Comparison of ENCODE assay signal across 7 mouse cellular contexts in genomic region chr2:122027091-122027490, GRCm38 (mm10). TPM values are rescaled to one million over a fixed set of nuclear protein-coding genes. Genes with fewer than 3 reads are reported as not detected.
A peak's percentile ranks its signal among the peaks of the same experiment; 100 is the strongest.
DNase-seq lines count a peak whose midpoint lies in the region; ATAC-seq and TF ChIP-seq lines count a peak whose summit lies in the region.
"Not testable (repeated sequence)": the region's sequence is repeated elsewhere in the genome, so short reads cannot be mapped to it uniquely, and the experiment has no call there.

No protein-coding gene starts in this region.

- H3K79me2 ChIP-seq in myocyte (ENCODE audit: control insufficient read depth, insufficient read depth): peaks cover 24% of the 10 kb centered on the region

- not testable (repeated sequence) for TF ChIP-seq EP300 in liver, postnatal 0 days (IDR thresholded peaks at IDR 0.05; ENCODE audit: low read depth)

- not testable (repeated sequence) for H3K27me3 ChIP-seq in embryonic facial prominence, embryonic 13.5 days; intestine, postnatal 0 days (replicated peaks; ENCODE audit: control insufficient read depth, insufficient read depth, low read length); limb, embryonic 13.5 days; liver, postnatal 0 days (ENCODE audit: insufficient read depth, low read length); myocyte (ENCODE audit: control insufficient read depth, insufficient read depth, insufficient read length)

- peak; percentile 30 for DNase-seq in cerebellum, adult 11-12 months
- peak; percentile 91 for DNase-seq in heart, adult 11 months
- not testable (repeated sequence) for DNase-seq in liver, postnatal 0 days

- H3ac ChIP-seq in myocyte (ENCODE audit: control insufficient read depth, insufficient read length): peak overlapping the region; percentile 82

- H3K36me3 ChIP-seq in embryonic facial prominence, embryonic 13.5 days; intestine, postnatal 0 days (ENCODE audit: control insufficient read depth, insufficient read depth); limb, embryonic 13.5 days; liver, postnatal 0 days (replicated peaks; ENCODE audit: insufficient read depth, low read length); myocyte (ENCODE audit: control insufficient read depth, insufficient read depth): not testable (repeated sequence)

- ATAC-seq in embryonic facial prominence, embryonic 13.5 days (ENCODE audit: insufficient number of reproducible peaks, insufficient read depth, low FRiP score, low TSS enrichment, low read depth); intestine, postnatal 0 days; limb, embryonic 13.5 days (ENCODE audit: low FRiP score, low read depth); liver, postnatal 0 days: not testable (repeated sequence)

- WGBS in embryonic facial prominence, embryonic 13.5 days: 93% methylated on average over 10 of the region's 10 CpGs
- 90% methylated on average over 10 of the region's 10 CpGs for WGBS in intestine, postnatal 0 days
- 92% methylated on average over 10 of the region's 10 CpGs for WGBS in limb, embryonic 13.5 days
- WGBS in liver, postnatal 0 days (ENCODE audit: insufficient replicate concordance): 87% methylated on average over 10 of the region's 10 CpGs

- not testable (repeated sequence) for H3K27ac ChIP-seq in embryonic facial prominence, embryonic 13.5 days; intestine, postnatal 0 days (ENCODE audit: low read depth, low read length); limb, embryonic 13.5 days
- H3K27ac ChIP-seq in liver, postnatal 0 days (ENCODE audit: low read depth): peak overlapping the region; percentile 98; the same call in 1 of the 2 replicates

- H3K4me2 ChIP-seq in embryonic facial prominence, embryonic 13.5 days: peak overlapping the region; percentile 62
- peak overlapping the region; percentile 84; the same call in 1 of the 2 replicates for H3K4me2 ChIP-seq in intestine, postnatal 0 days (replicated peaks; ENCODE audit: low read depth)
- H3K4me2 ChIP-seq in limb, embryonic 13.5 days (replicated peaks): peak overlapping the region; percentile 66; the same call in 1 of the 2 replicates
- peak overlapping the region; percentile 88 for H3K4me2 ChIP-seq in liver, postnatal 0 days (ENCODE audit: low read depth, low read length)
- peak overlapping the region; percentile 81 for H3K4me2 ChIP-seq in myocyte (ENCODE audit: low read depth)

- H3K9me3 ChIP-seq in embryonic facial prominence, embryonic 13.5 days; intestine, postnatal 0 days (ENCODE audit: control insufficient read depth); limb, embryonic 13.5 days; liver, postnatal 0 days (ENCODE audit: low read length): not testable (repeated sequence)

- H3K4me3 ChIP-seq in embryonic facial prominence, embryonic 13.5 days; intestine, postnatal 0 days (ENCODE audit: low read depth, low read length); limb, embryonic 13.5 days: not testable (repeated sequence)
- peak overlapping the region; percentile 94 for H3K4me3 ChIP-seq in liver, postnatal 0 days (ENCODE audit: low read depth, low read length)
- peak overlapping the region; percentile 56 for H3K4me3 ChIP-seq in myocyte

- not testable (repeated sequence) for TF ChIP-seq POLR2A in myocyte (IDR thresholded peaks at IDR 0.05; ENCODE audit: insufficient read length, low read depth)

- TF ChIP-seq CTCF in intestine, postnatal 0 days (IDR thresholded peaks at IDR 0.05; ENCODE audit: low read depth); liver, postnatal 0 days (IDR thresholded peaks at IDR 0.05; ENCODE audit: low read depth): not testable (repeated sequence)

- H3K4me1 ChIP-seq in embryonic facial prominence, embryonic 13.5 days: peaks cover 13% of the 10 kb centered on the region; the same call in 1 of the 2 replicates
- not testable (repeated sequence) for H3K4me1 ChIP-seq in intestine, postnatal 0 days (replicated peaks; ENCODE audit: control insufficient read depth, insufficient read depth, low read length)
- peaks cover 15% of the 10 kb centered on the region for H3K4me1 ChIP-seq in limb, embryonic 13.5 days
- H3K4me1 ChIP-seq in liver, postnatal 0 days (ENCODE audit: insufficient read depth): peaks cover 10% of the 10 kb centered on the region

- H3K9ac ChIP-seq in embryonic facial prominence, embryonic 13.5 days; intestine, postnatal 0 days (ENCODE audit: low read depth, low read length): not testable (repeated sequence)
- peak overlapping the region; percentile 74; the same call in 1 of the 2 replicates for H3K9ac ChIP-seq in limb, embryonic 13.5 days
- peak overlapping the region; percentile 68; the same call in 1 of the 2 replicates for H3K9ac ChIP-seq in liver, postnatal 0 days (replicated peaks)

RNA-seq across cellular contexts. Expression of gene Eif3j1, which starts 1.3 kb away (rescaled TPM):
- polyA plus RNA-seq in embryonic facial prominence, embryonic 13.5 days (2015; fragmentation: Nextera tagmentation; extraction: Ambion mirVana): 10.7 and 13.1 TPM in 2 replicates
- 7.8 and 7.9 TPM in 2 replicates for polyA plus RNA-seq in intestine, postnatal 0 days (2015; fragmentation: Nextera tagmentation; extraction: Ambion mirVana)
- polyA plus RNA-seq in limb, embryonic 13.5 days (2015; fragmentation: Nextera tagmentation; extraction: Ambion mirVana): 12.2 and 12.9 TPM in 2 replicates
- 9.8 and 10.3 TPM in 2 replicates for polyA plus RNA-seq in liver, postnatal 0 days (2015; fragmentation: Nextera tagmentation; extraction: Ambion mirVana)
- polyA plus RNA-seq in myocyte (2012; fragmentation: generic; extraction: Trizol): 6.1 TPM
